Mouse (Mus musculus) MEL (cell line): ENCODE measurements at regions not wholly inside any gene's neighbourhood (a gene's known extent, or its start where the extent isn't known, plus 50 kb on each side); places are given as distances from the start of the nearest gene placed in this dataset.

Experiments
- DNase-seq: peaks from one replicate; pipeline ENCODE4 v3.0.0; 2011; ENCODE audit warnings: low read depth, low spot score
- H3K27ac ChIP-seq: 2 replicates; pipeline ENCODE4 v1.5.1; 2012; ENCODE audit warnings: low read depth, mild to moderate bottlenecking, control low read depth, low read length, moderate library complexity; ENCODE audit not compliant: control insufficient read depth
- H3K27me3 ChIP-seq, 2 experiments: fragments of 150-350 bp in 1 of 2; sonication (generic) in 1 of 2; 2 replicates each; pipeline ENCODE4 v1.6.1; 2012; ENCODE audit warnings: low read length in 2 of 2, mild to moderate bottlenecking in 2 of 2, improper control_type of control experiment in 1 of 2, moderate library complexity in 1 of 2; ENCODE audit not compliant: insufficient read depth in 2 of 2, control insufficient read depth in 1 of 2
- H3K36me3 ChIP-seq, 2 experiments: 2 replicates each; pipeline ENCODE4 v1.6.1; 2012 to 2014; ENCODE audit warnings: low read length in 2 of 2, improper control_type of control experiment in 1 of 2, inconsistent platforms in 1 of 2, mild to moderate bottlenecking in 1 of 2; ENCODE audit not compliant: insufficient read depth in 2 of 2, control insufficient read depth in 1 of 2
- H3K4me1 ChIP-seq, 2 experiments: fragments of 150-350 bp in 1 of 2; sonication (generic) in 1 of 2; 2 replicates each; pipeline ENCODE4 v1.6.1; 2012; ENCODE audit warnings: low read length in 2 of 2, improper control_type of control experiment in 1 of 2, mild to moderate bottlenecking in 1 of 2; ENCODE audit not compliant: insufficient read depth in 2 of 2, control insufficient read depth in 1 of 2
- H3K4me3 ChIP-seq, 2 experiments: fragments of 150-350 bp in 1 of 2; sonication (generic) in 1 of 2; 2 replicates each; pipeline ENCODE4 v1.5.1; 2012; ENCODE audit warnings: low read depth in 2 of 2, low read length in 2 of 2, mild to moderate bottlenecking in 2 of 2, moderate library complexity in 2 of 2, control low read depth in 1 of 2, improper control_type of control experiment in 1 of 2; ENCODE audit not compliant: control insufficient read depth in 1 of 2, insufficient read depth in 1 of 2
- H3K79me2 ChIP-seq: 2 replicates; pipeline ENCODE4 v1.6.1; 2012; ENCODE audit warnings: mild to moderate bottlenecking, low read length, moderate library complexity; ENCODE audit not compliant: control insufficient read depth, poor library complexity, insufficient read depth
- H3K9ac ChIP-seq: 2 replicates; pipeline ENCODE4 v1.6.1; 2012; ENCODE audit warnings: low read depth, mild to moderate bottlenecking, control low read depth, low read length, moderate library complexity; ENCODE audit not compliant: control insufficient read depth, poor library complexity, severe bottlenecking
- H3K9me3 ChIP-seq: fragments of 150-350 bp; sonication (generic); replicated peaks from 2 replicates; pipeline ENCODE4 v1.6.1; 2012; ENCODE audit warnings: mild to moderate bottlenecking, low read length, improper control_type of control experiment, moderate library complexity; ENCODE audit not compliant: insufficient read depth
- CHD1 ChIP-seq: IDR thresholded peaks from 2 replicates; pipeline ENCODE4 v1.6.1; 2012; ENCODE audit warnings: low read depth, mild to moderate bottlenecking, inconsistent platforms, low read length, improper control_type of control experiment
- CHD2 ChIP-seq: IDR thresholded peaks from 2 replicates; pipeline ENCODE4 v1.6.1; 2011; ENCODE audit warnings: low read length, improper control_type of control experiment
- E2F4 ChIP-seq: IDR thresholded peaks from 2 replicates; pipeline ENCODE4 v1.6.1; 2011; ENCODE audit warnings: low read depth, low read length, improper control_type of control experiment, borderline replicate concordance
- ELF1 ChIP-seq: IDR thresholded peaks from 2 replicates; pipeline ENCODE4 v1.6.1; 2014; ENCODE audit warnings: low read depth, mild to moderate bottlenecking, inconsistent platforms, low read length, improper control_type of control experiment, moderate library complexity
- EP300 ChIP-seq, 2 experiments: IDR thresholded peaks; 2 replicates each; pipeline ENCODE4 v1.6.1; 2011; ENCODE audit warnings: improper control_type of control experiment in 2 of 2, low read length in 2 of 2, low read depth in 1 of 2, mild to moderate bottlenecking in 1 of 2
- ETS1 ChIP-seq: IDR thresholded peaks from 2 replicates; pipeline ENCODE4 v1.6.1; 2012; ENCODE audit warnings: low read depth, mild to moderate bottlenecking, inconsistent platforms, low read length, improper control_type of control experiment, moderate library complexity
- GATA1 ChIP-seq: IDR thresholded peaks from 2 replicates; pipeline ENCODE4 v1.6.1; 2011; ENCODE audit warnings: low read depth, low read length, improper control_type of control experiment
- HCFC1 ChIP-seq: IDR thresholded peaks from 2 replicates; pipeline ENCODE4 v1.6.1; 2012; ENCODE audit warnings: low read depth, mild to moderate bottlenecking, inconsistent platforms, low read length, improper control_type of control experiment, moderate library complexity
- KAT2A ChIP-seq: conservative IDR thresholded peaks from 2 replicates; pipeline ENCODE4 v1.6.1; 2012; ENCODE audit warnings: low read depth, low read length, improper control_type of control experiment, inconsistent platforms
- MAFK ChIP-seq: IDR thresholded peaks from 2 replicates; pipeline ENCODE4 v1.6.1; 2011; ENCODE audit warnings: low read depth, mild to moderate bottlenecking, low read length, improper control_type of control experiment, borderline replicate concordance
- MAX ChIP-seq: IDR thresholded peaks from 2 replicates; pipeline ENCODE4 v1.6.1; 2011; ENCODE audit warnings: low read length, improper control_type of control experiment
- MAZ ChIP-seq: IDR thresholded peaks from 2 replicates; pipeline ENCODE4 v1.6.1; 2012; ENCODE audit warnings: low read depth, mild to moderate bottlenecking, inconsistent platforms, low read length, improper control_type of control experiment
- MYB ChIP-seq: IDR thresholded peaks from 2 replicates; pipeline ENCODE4 v1.6.1; 2011; ENCODE audit warnings: mild to moderate bottlenecking, low read depth, low read length, improper control_type of control experiment
- NELFE ChIP-seq: IDR thresholded peaks from 2 replicates; pipeline ENCODE4 v1.6.1; 2011; ENCODE audit warnings: low read depth, low read length, improper control_type of control experiment
- NRF1 ChIP-seq: IDR thresholded peaks from 2 replicates; pipeline ENCODE4 v1.6.1; 2014; ENCODE audit warnings: low read depth, mild to moderate bottlenecking, inconsistent platforms, low read length, improper control_type of control experiment, moderate library complexity; ENCODE audit not compliant: poor library complexity, insufficient read depth, severe bottlenecking
- POLR2A ChIP-seq, 2 experiments: IDR thresholded peaks; 2 replicates each; pipeline ENCODE4 v1.6.1; 2011 to 2012; ENCODE audit warnings: low read length in 2 of 2, mild to moderate bottlenecking in 2 of 2, control low read depth in 1 of 2, improper control_type of control experiment in 1 of 2, low read depth in 1 of 2, moderate library complexity in 1 of 2; ENCODE audit not compliant: control insufficient read depth in 1 of 2, insufficient read depth in 1 of 2, poor library complexity in 1 of 2
- POLR2AphosphoS2 ChIP-seq: IDR thresholded peaks from 2 replicates; pipeline ENCODE4 v1.6.1; 2011; ENCODE audit warnings: low read length, improper control_type of control experiment
- RAD21 ChIP-seq: IDR thresholded peaks from 2 replicates; pipeline ENCODE4 v1.6.1; 2011; ENCODE audit warnings: mild to moderate bottlenecking, low read depth, low read length, improper control_type of control experiment
- RCOR1 ChIP-seq: IDR thresholded peaks from 2 replicates; pipeline ENCODE4 v1.6.1; 2012; ENCODE audit warnings: low read depth, mild to moderate bottlenecking, inconsistent platforms, low read length, improper control_type of control experiment
- TAL1 ChIP-seq: IDR thresholded peaks from 2 replicates; pipeline ENCODE4 v1.6.1; 2012; ENCODE audit warnings: mild to moderate bottlenecking, inconsistent platforms, low read length, moderate library complexity, mixed read lengths
- TBP ChIP-seq: IDR thresholded peaks from 2 replicates; pipeline ENCODE4 v1.8.0; 2011; ENCODE audit warnings: low read depth, low read length, improper control_type of control experiment
- TCF12 ChIP-seq: IDR thresholded peaks from 2 replicates; pipeline ENCODE4 v1.6.1; 2014; ENCODE audit warnings: low read depth, mild to moderate bottlenecking, inconsistent platforms, low read length, improper control_type of control experiment, moderate library complexity
- ZC3H11A ChIP-seq: IDR thresholded peaks from 2 replicates; pipeline ENCODE4 v1.6.1; 2012; ENCODE audit warnings: low read depth, mild to moderate bottlenecking, inconsistent platforms, low read length, improper control_type of control experiment
- ZKSCAN1 ChIP-seq: IDR thresholded peaks from 2 replicates; pipeline ENCODE4 v1.6.1; 2012; ENCODE audit warnings: low read depth, mild to moderate bottlenecking, inconsistent platforms, low read length, improper control_type of control experiment, moderate library complexity
- ZMIZ1 ChIP-seq: IDR thresholded peaks from 2 replicates; pipeline ENCODE4 v1.6.1; 2012; ENCODE audit warnings: low read depth, mild to moderate bottlenecking, inconsistent platforms, low read length, improper control_type of control experiment, moderate library complexity
- ZNF384 ChIP-seq: IDR thresholded peaks from 2 replicates; pipeline ENCODE4 v1.6.1; 2012; ENCODE audit warnings: low read depth, mild to moderate bottlenecking, inconsistent platforms, low read length, improper control_type of control experiment

- no peaks in the 10 kb centered on the region for H3K27me3 ChIP-seq
- no peak overlapping the region for H3K27ac ChIP-seq
- no peak overlapping the region for H3K9ac ChIP-seq
- no peaks in the 10 kb centered on the region for H3K36me3 ChIP-seq
- H3K79me2 ChIP-seq: no peaks in the 10 kb centered on the region
- no peak for DNase-seq
- H3K4me1 ChIP-seq: no peaks in the 10 kb centered on the region
- TF ChIP-seq POLR2A (IDR thresholded peaks at IDR 0.05; ENCODE audit: control insufficient read depth in 1 of 2, insufficient read depth in 1 of 2, low read depth in 1 of 2, low read length in 2 of 2, poor library complexity in 1 of 2) (no peak), MAX (no peak), GATA1 (no peak), TCF12 (no peak), TBP (no peak)
- H3K4me3 ChIP-seq: no peak overlapping the region
- no peaks in the 10 kb centered on the region for H3K9me3 ChIP-seq
These were observed 1714.6 kb downstream of the Cdh8 start for GRCm38 (mm10) chr8:97701706-97702105.

- no peaks in the 10 kb centered on the region for H3K79me2 ChIP-seq
- 0 out of 4 replicates have a peak, but pooled peaks cover 0 to 2% of the 10 kb centered on the region in 2 experiments for H3K4me1 ChIP-seq
- H3K27ac ChIP-seq: no peak overlapping the region
- no peak for DNase-seq
- no peaks in the 10 kb centered on the region for H3K9me3 ChIP-seq
- TF ChIP-seq MAFK: 0 out of 2 replicates have a peak, but pooled peaks have one; percentile 43
- no peak for TF ChIP-seq MYB
- no peak for TF ChIP-seq MAZ
- H3K4me3 ChIP-seq: no peak overlapping the region
- peaks cover 0 to 10% of the 10 kb centered on the region in 2 experiments; a peak in 2 of 4 replicates for H3K36me3 ChIP-seq
- H3K9ac ChIP-seq: no peak overlapping the region
- no peaks in the 10 kb centered on the region for H3K27me3 ChIP-seq
These were observed 1751.9 kb downstream of the Cdh8 start for GRCm38 (mm10) chr8:97664404-97664803.

GRCm38 (mm10) chr8:97662144-97662543 lies 1754.1 kb downstream of the Cdh8 start:
- no peak overlapping the region for H3K9ac ChIP-seq
- no peaks in the 10 kb centered on the region for H3K79me2 ChIP-seq
- H3K9me3 ChIP-seq: no peaks in the 10 kb centered on the region
- 0 out of 4 replicates have a peak, but pooled peaks cover 0 to 2% of the 10 kb centered on the region in 2 experiments for H3K4me1 ChIP-seq
- H3K27me3 ChIP-seq: no peaks in the 10 kb centered on the region
- H3K27ac ChIP-seq: no peak overlapping the region
- H3K36me3 ChIP-seq: peaks cover 0 to 10% of the 10 kb centered on the region in 2 experiments; a peak in 2 of 4 replicates
- H3K4me3 ChIP-seq: no peak overlapping the region
- peak; percentile 17 for DNase-seq
- TF ChIP-seq RCOR1 (peak; percentile 53; the same call in 1 of the 2 replicates), ZNF384 (no peak), TCF12 (peak; percentile 80), CHD2 (no peak), NRF1 (no peak), ZKSCAN1 (no peak), GATA1 (peak; percentile 81), POLR2AphosphoS2 (no peak), MAX (no peak), E2F4 (no peak), MAZ (no peak), RAD21 (no peak), KAT2A (no peak), TBP (no peak), HCFC1 (no peak), TAL1 (no peak), ELF1 (no peak), ZMIZ1 (no peak), ETS1 (peak; percentile 59), CHD1 (no peak), MAFK (peak; percentile 54; the same call in 1 of the 2 replicates), POLR2A (IDR thresholded peaks at IDR 0.05; ENCODE audit: control insufficient read depth in 1 of 2, insufficient read depth in 1 of 2, low read depth in 1 of 2, low read length in 2 of 2, poor library complexity in 1 of 2) (no peak), NELFE (no peak), MYB (0 out of 2 replicates have a peak, but pooled peaks have one; percentile 35), EP300 (IDR thresholded peaks at IDR 0.05; ENCODE audit: low read depth in 1 of 2, low read length in 2 of 2) (peak; percentile 81 to 85), ZC3H11A (no peak)
